Mouse (Mus musculus) intestine, embryonic 14.5 days (tissue): ENCODE measurements around the gene Svs1. TPM values are rescaled to one million over a fixed set of nuclear protein-coding genes. Genes with fewer than 3 reads are reported as not detected.

Experiments
- ATAC-seq: fragments of 200-750 bp; cut with Nextera tagmentation; replicated peaks from 2 replicates; pipeline ENCODE4 v1.8.0; 2017; ENCODE audit warnings: low read depth, moderate number of reproducible peaks, moderate TSS enrichment, moderate library complexity; ENCODE audit not compliant: low FRiP score, low TSS enrichment
- DNase-seq: peaks from one replicate; pipeline ENCODE4 v3.0.0-alpha.2; 2018; ENCODE audit warnings: low spot score
- H3K27ac ChIP-seq: fragments of 300-500 bp; sonication (generic); 2 replicates; pipeline ENCODE4 v1.5.1; 2014; ENCODE audit warnings: low read depth, mild to moderate bottlenecking, control low read depth
- H3K27me3 ChIP-seq: fragments of 300-500 bp; sonication (generic); replicated peaks from 2 replicates; pipeline ENCODE4 v1.6.1; 2014; ENCODE audit warnings: low read length, control low read depth; ENCODE audit not compliant: control insufficient read depth, insufficient read depth
- H3K36me3 ChIP-seq: fragments of 300-500 bp; sonication (generic); 2 replicates; pipeline ENCODE4 v1.6.1; 2014; ENCODE audit warnings: low read length, control low read depth; ENCODE audit not compliant: control insufficient read depth, insufficient read depth
- H3K4me1 ChIP-seq: fragments of 300-500 bp; sonication (generic); replicated peaks from 2 replicates; pipeline ENCODE4 v1.6.1; 2014; ENCODE audit warnings: low read length, control low read depth, mixed read lengths; ENCODE audit not compliant: control insufficient read depth, insufficient read depth
- H3K4me2 ChIP-seq: fragments of 300-500 bp; sonication (generic); 2 replicates; pipeline ENCODE4 v1.6.1; 2014; ENCODE audit warnings: low read length
- H3K4me3 ChIP-seq: fragments of 300-500 bp; sonication (generic); 2 replicates; pipeline ENCODE4 v1.5.1; 2014; ENCODE audit warnings: low read depth, low read length, control low read depth, mixed read lengths
- H3K9ac ChIP-seq: fragments of 300-500 bp; sonication (generic); 2 replicates; pipeline ENCODE4 v1.6.1; 2014; ENCODE audit warnings: mild to moderate bottlenecking, low read length
- H3K9me3 ChIP-seq: fragments of 300-500 bp; sonication (generic); 2 replicates; pipeline ENCODE4 v1.6.1; 2016; ENCODE audit warnings: low read length, control low read depth; ENCODE audit not compliant: control insufficient read depth
- WGBS: fragments of 180-500 bp; shearing (Covaris S2); extraction: QIAGEN DNeasy Blood & Tissue Kit; methylation state at CpG from one replicate; pipeline ENCODE4 v1.1.7; 2014; 5-methylcytosine and 5-hydroxymethylcytosine counted together
- polyA plus RNA-seq: library from polyadenylated mRNA; unstranded; fragments of >200 nt; fragmentation: Nextera tagmentation; extraction: Ambion mirVana; gene quantifications from 2 replicates; pipeline ENCODE4 v1.2.1, GENCODE M21; 2014

Gene Svs1
- polyA plus RNA-seq, result not detected in 2 replicates

DNA sequence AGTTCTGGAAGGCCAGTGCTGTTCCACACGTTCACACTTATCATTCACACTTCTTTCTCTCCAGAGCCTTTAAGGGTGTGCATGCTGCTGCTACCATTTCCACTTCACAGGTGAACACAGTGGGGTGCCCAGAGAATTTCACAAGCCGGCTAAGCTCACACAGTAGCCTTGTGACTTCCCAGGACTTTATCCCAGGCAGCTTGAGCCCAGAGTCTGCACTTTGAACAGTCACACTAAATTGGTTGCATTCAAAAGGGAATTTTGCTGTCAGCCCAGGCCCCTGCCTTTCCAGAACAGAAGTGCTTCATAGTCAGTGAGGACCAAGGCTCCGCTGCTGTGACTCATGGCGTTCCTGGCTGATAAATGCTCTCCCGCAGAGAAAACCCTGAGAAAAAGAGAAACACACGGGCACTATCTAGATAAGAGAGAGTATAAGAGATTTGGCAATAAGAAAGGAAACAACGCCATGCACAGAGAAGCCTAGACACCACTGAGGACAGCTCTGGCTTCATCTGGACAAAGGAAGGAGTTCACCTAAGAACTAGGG, at the start of gene Svs1:
TSS of gene Svs1 (plus strand) at position 418 of the 547 bp plus-strand sequence.
- no peak for DNase-seq
- Histone ChIP-seq H3K4me3 (no peak within 1 kb of the TSS), H3K36me3 (no peaks in the 10 kb centered on the region), H3K4me1 (no peaks in the 10 kb centered on the region), H3K9me3 (no peaks in the 10 kb centered on the region), H3K9ac (no peak within 1 kb of the TSS), H3K27me3 (no peaks in the 10 kb centered on the region), H3K4me2 (no peak within 1 kb of the TSS), H3K27ac (no peak within 1 kb of the TSS)
- 42% methylated on average over 7 of the region's 7 CpGs for WGBS
- ATAC-seq, result no peak

DNA sequence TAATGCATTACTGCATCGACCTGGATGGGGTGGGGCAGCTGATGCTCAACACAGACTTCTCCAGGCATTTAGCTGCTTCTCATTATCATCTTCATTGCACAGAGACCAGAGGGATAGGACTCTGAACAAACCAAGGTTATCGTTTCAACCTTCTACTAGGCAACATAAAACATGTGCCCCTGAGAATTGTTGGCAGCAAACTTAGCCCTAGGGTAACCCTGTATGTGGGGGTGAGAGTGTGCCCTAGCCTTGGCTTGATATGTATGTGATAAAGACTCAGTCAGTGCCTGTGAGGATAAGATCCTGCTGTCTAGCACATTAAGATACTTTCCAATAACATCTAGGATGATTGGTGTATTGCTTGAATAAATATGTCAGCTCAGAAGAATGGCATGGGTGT, 37.1 kb upstream of the Svs1 start:
- H3K27ac ChIP-seq, result no peak overlapping the region
- no peaks in the 10 kb centered on the region for H3K4me1 ChIP-seq
- 63% methylated on average over 2 of the region's 2 CpGs for WGBS
- no peaks in the 10 kb centered on the region for H3K9me3 ChIP-seq
- H3K27me3 ChIP-seq, result no peaks in the 10 kb centered on the region
- no peak overlapping the region for H3K4me3 ChIP-seq
- no peaks in the 10 kb centered on the region for H3K36me3 ChIP-seq
- DNase-seq, result no peak
- H3K4me2 ChIP-seq, result no peak overlapping the region
- ATAC-seq, result no peak
- no peak overlapping the region for H3K9ac ChIP-seq

DNA sequence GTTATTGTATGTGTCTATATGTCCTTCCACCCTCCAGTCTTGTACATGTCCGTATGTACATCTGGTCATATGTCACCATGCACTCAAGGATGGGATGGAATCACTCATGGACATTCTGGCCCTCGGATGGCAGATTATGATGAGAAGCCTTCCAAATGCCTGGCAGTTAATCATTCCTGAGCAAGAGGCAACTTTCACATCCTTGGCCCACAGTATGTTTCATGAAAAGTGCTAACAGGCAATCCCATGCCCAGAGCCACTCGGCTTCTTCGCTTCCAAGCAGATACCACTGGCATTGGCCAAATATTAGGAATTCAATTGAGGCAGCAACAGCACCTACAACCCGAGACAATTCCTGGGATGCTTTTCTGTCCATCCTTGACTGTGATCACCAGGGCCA, 36.0 kb upstream of the Svs1 start:
- 79% methylated on average over 5 of the region's 5 CpGs for WGBS
- no peak overlapping the region for H3K9ac ChIP-seq
- H3K27ac ChIP-seq, result no peak overlapping the region
- H3K27me3 ChIP-seq, result no peaks in the 10 kb centered on the region
- H3K4me1 ChIP-seq, result no peaks in the 10 kb centered on the region
- H3K36me3 ChIP-seq, result no peaks in the 10 kb centered on the region
- no peak overlapping the region for H3K4me2 ChIP-seq
- no peak for DNase-seq
- no peak overlapping the region for H3K4me3 ChIP-seq
- no peaks in the 10 kb centered on the region for H3K9me3 ChIP-seq
- ATAC-seq, result no peak

DNA sequence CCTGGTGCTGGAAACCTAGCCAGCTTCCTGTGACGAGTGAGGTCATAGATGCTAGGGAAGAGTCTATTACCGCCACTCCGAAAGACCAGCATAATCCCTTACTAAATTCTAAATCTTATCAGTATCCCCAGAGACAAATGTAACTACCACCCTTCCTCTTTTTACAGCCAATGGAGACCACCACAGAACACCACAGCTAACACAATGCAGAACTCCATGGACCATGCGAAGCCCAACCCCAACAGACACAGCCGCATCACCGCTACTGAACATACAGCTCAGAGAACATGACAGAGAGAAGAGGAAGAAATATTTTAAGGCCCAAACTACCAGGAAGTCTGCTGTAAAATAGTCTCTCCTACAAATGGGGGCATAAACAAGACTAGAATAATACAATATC, 35.0 kb upstream of the Svs1 start:
- Histone ChIP-seq H3K27ac (no peak overlapping the region), H3K36me3 (no peaks in the 10 kb centered on the region), H3K9me3 (no peaks in the 10 kb centered on the region), H3K27me3 (no peaks in the 10 kb centered on the region), H3K4me3 (no peak overlapping the region), H3K9ac (no peak overlapping the region), H3K4me2 (no peak overlapping the region), H3K4me1 (no peaks in the 10 kb centered on the region)
- DNase-seq (no peak), ATAC-seq (no peak)
- 92% methylated on average over 6 of the region's 6 CpGs for WGBS

DNA sequence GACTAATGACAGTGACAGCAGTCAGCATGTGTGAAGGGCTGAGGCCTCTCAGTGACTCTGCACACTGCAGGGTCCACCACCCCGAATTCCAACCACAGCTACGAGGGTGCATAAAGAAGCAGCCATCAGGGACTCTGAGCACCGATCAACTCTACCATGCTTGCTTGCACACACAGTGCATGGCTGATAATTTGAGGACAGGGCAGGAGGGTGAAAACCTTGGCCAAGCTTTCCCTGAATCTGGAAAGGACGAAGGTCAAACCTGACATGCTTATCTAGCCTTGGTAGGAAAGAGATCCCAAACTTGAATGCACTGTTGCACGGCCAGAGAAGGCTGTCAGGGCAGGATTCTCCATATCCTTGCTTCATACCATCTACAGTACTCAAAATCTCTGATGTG, 33.4 kb upstream of the Svs1 start:
- Histone ChIP-seq H3K4me1 (no peaks in the 10 kb centered on the region), H3K4me2 (no peak overlapping the region), H3K36me3 (no peaks in the 10 kb centered on the region), H3K27me3 (no peaks in the 10 kb centered on the region), H3K4me3 (no peak overlapping the region), H3K9ac (no peak overlapping the region), H3K27ac (no peak overlapping the region), H3K9me3 (no peaks in the 10 kb centered on the region)
- ATAC-seq (no peak), DNase-seq (no peak)
- WGBS, result 85% methylated on average over 5 of the region's 5 CpGs

DNA sequence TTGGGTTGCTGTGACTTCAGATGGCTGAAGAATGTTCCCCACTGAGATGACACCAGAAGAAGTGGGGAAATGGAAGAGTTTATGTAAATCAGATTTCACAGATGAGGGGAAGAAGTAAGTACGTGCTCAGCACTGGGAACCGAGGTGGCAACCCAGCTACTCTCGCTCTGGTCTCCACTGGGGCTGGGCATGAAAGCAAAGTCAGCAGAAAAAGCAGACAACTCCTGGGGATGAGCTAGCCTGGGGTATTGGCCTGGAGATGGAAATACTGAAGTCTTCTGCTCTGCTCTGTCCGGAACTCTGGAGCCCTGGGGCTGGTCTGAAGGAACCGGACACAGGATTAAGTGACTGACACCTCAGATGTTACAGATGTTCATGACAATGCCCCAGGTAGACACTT, 32.5 kb upstream of the Svs1 start:
- Histone ChIP-seq H3K36me3 (no peaks in the 10 kb centered on the region), H3K4me2 (no peak overlapping the region), H3K9me3 (no peaks in the 10 kb centered on the region), H3K27me3 (no peaks in the 10 kb centered on the region), H3K4me1 (no peaks in the 10 kb centered on the region), H3K27ac (no peak overlapping the region), H3K4me3 (no peak overlapping the region), H3K9ac (no peak overlapping the region)
- ATAC-seq (no peak), DNase-seq (no peak)
- 85% methylated on average over 5 of the region's 5 CpGs for WGBS

DNA sequence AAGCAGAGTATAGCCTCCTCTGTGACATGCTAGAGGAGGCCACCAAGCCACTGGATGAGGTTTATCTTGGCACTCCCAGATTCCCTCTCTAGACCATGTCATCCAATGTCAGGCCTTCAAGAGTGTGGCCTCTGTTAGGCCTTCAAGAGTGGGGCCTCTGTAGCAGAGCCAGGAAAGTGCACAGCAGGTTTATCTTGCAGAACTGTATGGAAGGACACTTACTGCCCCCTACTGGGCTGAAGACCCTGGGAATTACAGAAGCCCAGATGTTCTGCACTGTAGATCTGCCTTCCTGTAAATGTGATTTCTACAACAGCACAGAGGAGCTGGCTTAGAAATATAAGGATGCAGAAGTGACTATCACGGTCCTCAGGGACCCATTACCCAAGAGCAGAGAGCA, 31.7 kb upstream of the Svs1 start:
- H3K27ac ChIP-seq, result no peak overlapping the region
- no peak overlapping the region for H3K9ac ChIP-seq
- H3K9me3 ChIP-seq, result no peaks in the 10 kb centered on the region
- no peaks in the 10 kb centered on the region for H3K27me3 ChIP-seq
- no peaks in the 10 kb centered on the region for H3K4me1 ChIP-seq
- no peak overlapping the region for H3K4me2 ChIP-seq
- ATAC-seq, result peak; percentile 47; the same call in 1 of the 2 replicates
- no peak overlapping the region for H3K4me3 ChIP-seq
- 33% methylated on average over 1 of the region's 1 CpGs for WGBS
- no peaks in the 10 kb centered on the region for H3K36me3 ChIP-seq
- DNase-seq, result peak; percentile 82

DNA sequence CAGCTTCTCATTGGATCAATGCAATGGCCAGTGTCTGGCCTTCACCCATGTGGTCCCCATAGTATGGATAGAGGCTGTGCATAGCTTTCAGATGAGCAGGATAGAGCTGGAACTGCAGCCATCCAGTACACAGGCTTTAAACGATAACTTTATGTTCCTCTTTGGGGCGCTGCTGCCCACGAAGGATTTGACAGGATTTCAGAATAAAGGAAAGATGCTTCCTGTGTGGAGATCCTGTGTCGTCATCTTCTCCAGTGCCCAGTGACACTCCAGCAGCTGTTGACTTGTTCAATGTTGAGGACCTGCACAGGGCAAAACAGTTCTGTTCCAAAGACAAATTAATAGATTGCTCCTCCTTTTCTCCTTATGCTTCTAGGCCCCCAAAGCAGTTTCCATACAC, 29.9 kb upstream of the Svs1 start:
- 80% methylated on average over 4 of the region's 4 CpGs for whole genome bisulfite sequencing
- no peak overlapping the region for H3K27ac ChIP-seq

DNA sequence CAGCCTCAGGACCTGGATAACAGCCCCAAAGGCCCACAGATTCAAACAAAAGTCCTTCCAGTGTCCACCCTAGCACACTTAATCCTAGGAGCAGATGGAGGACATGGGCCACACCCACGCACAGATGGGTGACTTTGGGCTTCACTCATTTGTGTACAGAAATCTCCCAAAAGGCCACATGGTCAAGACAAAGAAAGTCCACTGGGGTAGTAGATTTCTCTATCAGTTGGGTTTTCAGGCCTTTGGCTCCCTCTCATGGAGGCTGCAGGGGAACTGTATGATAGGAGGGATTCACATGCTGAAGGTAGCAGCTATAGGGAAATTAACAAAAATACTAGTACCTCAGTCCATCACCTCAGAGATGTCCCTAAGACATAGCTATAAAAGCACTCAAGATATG, 28.6 kb upstream of the Svs1 start:
- WGBS, result 65% methylated on average over 1 of the region's 1 CpGs

More for the DNA sequence above, 29.9 kb upstream of the Svs1 start:
- no peak overlapping the region for H3K9ac ChIP-seq
- DNase-seq (no peak), ATAC-seq (no peak)
- H3K4me3 ChIP-seq, result no peak overlapping the region
- H3K36me3 ChIP-seq, result no peaks in the 10 kb centered on the region
- no peaks in the 10 kb centered on the region for H3K27me3 ChIP-seq
- no peaks in the 10 kb centered on the region for H3K9me3 ChIP-seq
- no peak overlapping the region for H3K4me2 ChIP-seq
- H3K4me1 ChIP-seq, result no peaks in the 10 kb centered on the region

More for the DNA sequence above, 28.6 kb upstream of the Svs1 start:
- Histone ChIP-seq H3K36me3 (no peaks in the 10 kb centered on the region), H3K9me3 (no peaks in the 10 kb centered on the region), H3K27ac (no peak overlapping the region), H3K9ac (no peak overlapping the region), H3K4me3 (no peak overlapping the region), H3K4me1 (no peaks in the 10 kb centered on the region), H3K4me2 (no peak overlapping the region), H3K27me3 (no peaks in the 10 kb centered on the region)
- DNase-seq (no peak), ATAC-seq (no peak)
